Mouse (Mus musculus) embryonic facial prominence, embryonic 10.5 days (tissue): ENCODE measurements around the gene Slc11a2. TPM values are rescaled to one million over a fixed set of nuclear protein-coding genes. Genes with fewer than 3 reads are reported as not detected.
"Not testable (repeated sequence)": the region's sequence is repeated elsewhere in the genome, so short reads cannot be mapped to it uniquely, and the experiment has no call there.

Experiments used
- DNase-seq: peaks from one replicate; pipeline ENCODE4 v3.0.0-alpha.2; 2017; ENCODE audit warnings: low spot score
- H3K27ac ChIP-seq: fragments of 300-500 bp; sonication (generic); replicated peaks from 2 replicates; pipeline ENCODE4 v1.5.1; 2016; ENCODE audit warnings: mild to moderate bottlenecking
- H3K27me3 ChIP-seq: fragments of 300-500 bp; sonication (generic); replicated peaks from 2 replicates; pipeline ENCODE4 v1.6.1; 2016; ENCODE audit warnings: low read depth, mild to moderate bottlenecking; ENCODE audit not compliant: poor library complexity, severe bottlenecking
- H3K36me3 ChIP-seq: fragments of 300-500 bp; sonication (generic); replicated peaks from 2 replicates; pipeline ENCODE4 v1.6.1; 2016; ENCODE audit warnings: mild to moderate bottlenecking, moderate library complexity
- H3K4me1 ChIP-seq: fragments of 300-500 bp; sonication (generic); 2 replicates; pipeline ENCODE4 v1.6.1; 2016
- H3K4me3 ChIP-seq: fragments of 300-500 bp; sonication (generic); 2 replicates; pipeline ENCODE4 v1.5.1; 2016; ENCODE audit warnings: mild to moderate bottlenecking, moderate library complexity
- H3K9me3 ChIP-seq: fragments of 300-500 bp; sonication (generic); 2 replicates; pipeline ENCODE4 v1.6.1; 2016; ENCODE audit warnings: mild to moderate bottlenecking
- WGBS: fragments of 180-500 bp; shearing (Covaris S2); methylation state at CpG from one replicate; pipeline ENCODE4 v1.1.7; 2016; 5-methylcytosine and 5-hydroxymethylcytosine counted together
- polyA plus RNA-seq: library from polyadenylated mRNA; unstranded; fragments of >200 nt; fragmentation: Nextera tagmentation; extraction: Ambion mirVana; gene quantifications from 2 replicates; pipeline ENCODE4 v1.2.1, GENCODE M21; 2016

Slc11a2 gene
- polyA plus RNA-seq, 1 experiment from 2014 or later, result 25.0 TPM

- H3K4me1 ChIP-seq, result peaks cover 15% of the 10 kb centered on the region
- no peak overlapping the region for H3K27ac ChIP-seq
- peaks cover 36% of the 10 kb centered on the region for H3K27me3 ChIP-seq
- H3K9me3 ChIP-seq, result no peaks in the 10 kb centered on the region
- no peak for DNase-seq
- 83% methylated on average over 13 of the region's 13 CpGs for WGBS
- H3K36me3 ChIP-seq, result no peaks in the 10 kb centered on the region
- no peak overlapping the region for H3K4me3 ChIP-seq
Measured at GRCm38 (mm10) chr15:100428296-100428905, 3.5 kb upstream of the Slc11a2 start.

GRCm38 (mm10) chr15:100423916-100424315 lies 956 bp downstream of the Slc11a2 start:
- DNase-seq, result peak; percentile 52
- WGBS, result 3% methylated on average over 14 of the region's 14 CpGs
- peak overlapping the region; percentile 91 for H3K4me3 ChIP-seq
- H3K27me3 ChIP-seq, result peaks cover 37% of the 10 kb centered on the region
- no peaks in the 10 kb centered on the region for H3K9me3 ChIP-seq
- H3K4me1 ChIP-seq, result peaks cover 48% of the 10 kb centered on the region
- H3K36me3 ChIP-seq, result no peaks in the 10 kb centered on the region
- H3K27ac ChIP-seq, result 0 out of 2 replicates have a peak overlapping the region, but pooled peaks have one; percentile 35

DNA sequence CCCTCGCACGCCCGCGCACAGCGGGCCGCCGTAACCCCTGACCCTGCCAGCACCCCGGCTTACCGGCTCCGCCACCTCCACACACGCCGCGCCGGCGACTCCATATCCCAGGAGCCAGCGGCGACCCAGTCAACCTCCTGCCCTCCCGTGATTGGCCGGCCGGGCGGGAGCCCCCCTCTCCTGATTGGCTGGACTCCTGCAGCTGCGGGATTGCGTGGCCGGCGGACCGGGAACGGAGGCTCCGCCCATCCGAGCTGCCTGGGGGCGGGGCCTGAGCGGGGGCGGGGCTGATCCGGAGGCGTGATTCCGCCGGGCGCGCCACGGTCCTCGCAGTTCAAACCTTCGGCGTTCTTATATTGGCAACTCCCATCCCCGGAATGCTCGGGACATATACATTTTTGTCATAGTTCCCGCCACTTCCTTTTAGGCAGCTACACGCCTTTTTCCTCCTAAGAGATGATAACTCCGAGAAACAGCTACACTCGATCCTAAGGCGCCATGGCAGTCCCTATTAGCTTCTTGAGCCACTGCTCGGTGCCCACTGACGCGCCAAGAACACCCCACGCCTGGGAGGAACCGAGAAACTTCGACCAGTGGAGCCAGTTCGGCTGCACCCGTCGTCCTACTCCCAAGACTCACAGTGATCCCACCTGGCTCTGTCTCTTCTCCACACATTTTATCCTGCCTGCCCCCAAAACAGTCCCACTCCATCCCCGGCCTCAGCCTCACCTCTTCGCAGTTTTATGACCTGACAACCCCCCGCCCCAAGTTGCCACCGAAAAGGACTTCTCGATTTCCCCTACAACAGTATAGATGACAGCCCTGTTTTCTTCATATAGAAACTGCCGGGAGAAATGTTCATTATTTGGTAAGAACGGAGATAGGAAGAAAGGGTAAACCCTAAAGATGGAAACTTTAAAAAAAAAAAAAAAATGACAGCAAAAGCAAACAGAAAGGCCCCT lies 1.7 kb downstream of the Slc11a2 start:
- H3K4me3 ChIP-seq, result peak overlapping the region; percentile 91
- 1% methylated on average over 65 of the region's 65 CpGs for WGBS
- peaks cover 51% of the 10 kb centered on the region for H3K4me1 ChIP-seq
- no peaks in the 10 kb centered on the region for H3K9me3 ChIP-seq
- H3K27ac ChIP-seq, result peak overlapping the region; percentile 90
- H3K36me3 ChIP-seq, result no peaks in the 10 kb centered on the region
- H3K27me3 ChIP-seq, result peaks cover 37% of the 10 kb centered on the region
- DNase-seq, result peak; percentile 98

DNA sequence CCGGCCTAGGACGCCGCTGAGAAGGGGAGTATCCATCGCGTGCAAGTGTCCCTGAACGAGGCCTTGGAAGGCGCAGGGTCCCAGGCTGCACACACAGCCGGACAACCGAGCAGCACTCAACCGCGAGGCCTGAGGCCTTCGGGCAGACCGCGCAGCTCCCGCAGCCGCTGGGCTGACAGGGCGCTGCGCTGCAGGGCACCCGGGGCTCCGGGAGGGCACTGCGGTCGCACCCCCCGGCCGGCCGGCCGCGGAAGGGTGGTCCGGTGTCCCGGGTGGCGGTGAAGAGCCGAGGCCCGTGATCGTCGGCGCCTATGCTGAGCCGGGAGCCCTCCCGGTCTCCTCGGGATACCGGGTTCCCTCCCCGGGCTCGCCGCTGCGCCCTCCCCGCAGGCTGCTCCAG lies 2.4 kb downstream of the Slc11a2 start:
- Histone ChIP-seq H3K27me3 (peaks cover 37% of the 10 kb centered on the region), H3K4me3 (peak overlapping the region; percentile 91), H3K4me1 (peaks cover 53% of the 10 kb centered on the region), H3K9me3 (no peaks in the 10 kb centered on the region), H3K36me3 (no peaks in the 10 kb centered on the region; the same call in 1 of the 2 replicates), H3K27ac (peak overlapping the region; percentile 90)
- DNase-seq, result no peak
- WGBS, result under 1% methylated on average over 44 of the region's 44 CpGs

GRCm38 (mm10) chr15:100421758-100422197 lies 3.1 kb downstream of the Slc11a2 start, which contains the start of gene Gm5475:
Gm5475 (plus strand) TSS chr15:100422147.
- peak within 1 kb of the TSS; percentile 90 for H3K27ac ChIP-seq
- 28% methylated on average over 3 of the region's 3 CpGs for WGBS

GRCm38 (mm10) chr15:100421059-100421757 lies 3.7 kb downstream of the Slc11a2 start:
- Histone ChIP-seq H3K36me3 (no peaks in the 10 kb centered on the region; the same call in 1 of the 2 replicates), H3K27me3 (peaks cover 30% of the 10 kb centered on the region), H3K4me1 (peaks cover 53% of the 10 kb centered on the region), H3K27ac (no peak overlapping the region), H3K9me3 (no peaks in the 10 kb centered on the region), H3K4me3 (peak overlapping the region; percentile 91)
- DNase-seq, result no peak
- 51% methylated on average over 8 of the region's 8 CpGs for WGBS

More at GRCm38 (mm10) chr15:100421758-100422197, 3.1 kb downstream of the Slc11a2 start, which contains the start of gene Gm5475:
- peaks cover 53% of the 10 kb centered on the region for H3K4me1 ChIP-seq
- H3K4me3 ChIP-seq, result peak within 1 kb of the TSS; percentile 91
- H3K36me3 ChIP-seq, DNase-seq, H3K9me3 ChIP-seq: not testable (repeated sequence)
- peaks cover 34% of the 10 kb centered on the region for H3K27me3 ChIP-seq

GRCm38 (mm10) chr15:100419901-100420745 lies 4.7 kb downstream of the Slc11a2 start:
- H3K4me3 ChIP-seq, result no peak overlapping the region; the same call in 1 of the 2 replicates
- H3K36me3 ChIP-seq, result peaks cover 3% of the 10 kb centered on the region; the same call in 1 of the 2 replicates
- peak overlapping the region; percentile 30; the same call in 1 of the 2 replicates for H3K27ac ChIP-seq
- WGBS, result 70% methylated on average over 9 of the region's 9 CpGs
- no peak for DNase-seq
- peaks cover 53% of the 10 kb centered on the region for H3K4me1 ChIP-seq
- peaks cover 19% of the 10 kb centered on the region for H3K27me3 ChIP-seq
- H3K9me3 ChIP-seq, result no peaks in the 10 kb centered on the region

GRCm38 (mm10) chr15:100419311-100419710 lies 5.6 kb downstream of the Slc11a2 start:
- peaks cover 3% of the 10 kb centered on the region; the same call in 1 of the 2 replicates for H3K36me3 ChIP-seq
- peak overlapping the region; percentile 30; the same call in 1 of the 2 replicates for H3K27ac ChIP-seq
- H3K4me1 ChIP-seq, result peaks cover 48% of the 10 kb centered on the region
- 76% methylated on average over 8 of the region's 8 CpGs for WGBS
- no peak overlapping the region for H3K4me3 ChIP-seq
- no peaks in the 10 kb centered on the region for H3K9me3 ChIP-seq
- peaks cover 11% of the 10 kb centered on the region for H3K27me3 ChIP-seq
- DNase-seq, result no peak

DNA sequence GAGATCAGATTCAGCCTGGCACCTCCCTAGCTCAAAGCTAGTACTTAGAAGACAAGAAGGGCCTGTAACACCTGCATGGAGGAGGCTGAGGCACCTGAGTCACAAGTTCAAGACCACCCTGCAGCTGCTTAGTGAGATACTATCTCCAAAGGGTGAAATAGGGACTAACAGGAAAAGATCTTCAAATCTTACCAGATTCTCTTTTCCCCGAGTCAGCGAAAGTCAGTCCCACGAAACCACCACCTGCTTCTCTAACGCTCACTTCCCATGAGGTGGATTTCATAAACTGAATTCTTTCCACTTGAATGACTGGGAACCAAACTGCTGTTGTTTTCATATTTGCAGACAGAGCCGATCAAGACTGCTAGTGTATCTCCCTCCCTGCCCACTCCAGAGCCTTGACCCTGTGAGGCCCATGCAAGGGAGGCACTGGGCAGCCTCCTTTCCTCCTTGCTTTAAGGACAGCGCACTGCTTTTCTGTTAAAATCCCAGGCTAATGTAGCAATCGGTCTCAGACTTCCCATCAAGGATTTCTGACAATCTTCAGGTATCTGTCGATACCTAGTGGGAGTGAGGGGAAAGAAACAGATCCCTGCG lies 6.9 kb downstream of the Slc11a2 start:
- Histone ChIP-seq H3K36me3 (peaks cover 3% of the 10 kb centered on the region; the same call in 1 of the 2 replicates), H3K9me3 (no peaks in the 10 kb centered on the region), H3K4me1 (peaks cover 47% of the 10 kb centered on the region), H3K27ac (peak overlapping the region; percentile 19; the same call in 1 of the 2 replicates), H3K27me3 (no peaks in the 10 kb centered on the region), H3K4me3 (no peak overlapping the region)
- WGBS, result 87% methylated on average over 9 of the region's 9 CpGs
- DNase-seq, result no peak

DNA sequence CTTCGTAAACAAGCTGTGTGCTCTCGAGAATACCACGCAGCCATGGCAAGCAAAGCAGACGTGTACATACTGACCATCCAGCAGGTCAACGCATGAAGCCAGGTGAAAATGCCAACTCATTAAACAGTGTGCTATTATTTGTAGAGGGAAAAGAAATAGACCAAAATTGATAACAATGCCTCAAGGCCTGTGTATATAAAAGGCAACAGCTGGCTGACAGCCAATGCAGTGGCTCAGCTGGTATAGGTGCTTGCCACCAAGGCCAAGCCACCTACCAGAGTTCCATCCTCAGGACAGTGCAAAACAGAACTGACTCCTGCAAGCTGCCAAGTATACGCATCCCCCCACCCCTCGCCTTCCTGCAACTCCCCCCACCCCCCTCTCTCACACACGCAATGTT lies 9.2 kb downstream of the Slc11a2 start:
- no peak overlapping the region for H3K4me3 ChIP-seq
- peaks cover 15% of the 10 kb centered on the region for H3K36me3 ChIP-seq
- peaks cover 31% of the 10 kb centered on the region for H3K4me1 ChIP-seq
- H3K27ac ChIP-seq, result no peak overlapping the region
- H3K27me3 ChIP-seq, result no peaks in the 10 kb centered on the region
- WGBS, result 91% methylated on average over 8 of the region's 8 CpGs
- no peak for DNase-seq
- H3K9me3 ChIP-seq, result no peaks in the 10 kb centered on the region

DNA sequence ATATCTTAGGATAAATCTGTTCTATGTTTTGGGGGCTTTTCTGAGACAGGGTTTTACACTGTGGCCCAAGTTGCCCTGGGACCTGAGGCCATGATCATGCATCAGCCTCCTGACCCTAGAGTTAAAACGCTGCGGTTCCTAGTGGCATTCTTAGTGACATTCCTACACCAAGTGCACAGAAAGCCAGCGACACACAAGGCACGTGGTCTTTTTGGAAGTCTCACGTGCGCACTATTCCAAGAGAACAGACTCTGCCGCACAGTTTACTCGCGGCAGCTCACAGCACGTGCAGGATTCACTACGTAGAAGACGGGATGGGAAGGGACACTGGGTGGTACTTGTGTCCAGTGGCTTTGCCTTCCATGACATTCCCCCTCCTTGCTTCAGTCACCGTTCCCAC lies 9.9 kb downstream of the Slc11a2 start:
- DNase-seq, result no peak
- no peak overlapping the region for H3K27ac ChIP-seq
- no peaks in the 10 kb centered on the region for H3K9me3 ChIP-seq
- H3K4me1 ChIP-seq, result peaks cover 24% of the 10 kb centered on the region
- 94% methylated on average over 13 of the region's 13 CpGs for WGBS
- no peaks in the 10 kb centered on the region for H3K27me3 ChIP-seq
- H3K4me3 ChIP-seq, result no peak overlapping the region
- H3K36me3 ChIP-seq, result peaks cover 22% of the 10 kb centered on the region
